Mouse (Mus musculus) kidney, adult 10 weeks (tissue): ENCODE data around the gene Acvr2b. TPM values are rescaled to one million over a fixed set of nuclear protein-coding genes. Genes with fewer than 3 reads are reported as not detected.

Source experiments
- polyA plus RNA-seq: library from polyadenylated mRNA; stranded (reverse); fragments of 350-450 nt; fragmentation: Illumina TruSeq; extraction: RNeasy Lipid Tissue Mini Kit (QIAGEN cat#74804); gene quantifications from one replicate; pipeline ENCODE4 v1.2.3, GENCODE M21; 2014; ENCODE audit warnings: low read depth, low replicate concordance

The Acvr2b gene
- polyA plus RNA-seq: 0.53 TPM

GRCm38 (mm10) chr9:119401801-119402214, at the start of gene Acvr2b:
Acvr2b (plus strand) TSS chr9:119402118.

GRCm38 (mm10) chr9:119357331-119358057, 44.4 kb upstream of the Acvr2b start, which contains the start of gene Xylb:
Xylb (plus strand) TSS chr9:119357381.

GRCm38 (mm10) chr9:119365284-119365683, 36.6 kb upstream of the Acvr2b start, which contains the start of gene Slc22a14:
Slc22a14 (minus strand) TSS chr9:119365553.

GRCm38 (mm10) chr9:119444738-119445429, 43.0 kb downstream of the Acvr2b start, which contains the start of gene Exog:
Exog (plus strand) TSS chr9:119444943.

Other genes starting within 250 kb of the Acvr2b start
- gene Acaa1b, start 245.0 kb upstream of the Acvr2b start, polyA plus RNA-seq: 4.8 TPM
- gene Gm47289, start 243.0 kb upstream of the Acvr2b start, polyA plus RNA-seq: not detected
- 3.5 TPM for gene Slc22a13, start 193.0 kb upstream of the Acvr2b start, polyA plus RNA-seq
- gene Oxsr1, start 79.7 kb upstream of the Acvr2b start, polyA plus RNA-seq: 35.1 TPM
- 1.7 TPM for gene Acaa1a, start 62.4 kb upstream of the Acvr2b start, polyA plus RNA-seq
- gene Myd88, start 60.7 kb upstream of the Acvr2b start, polyA plus RNA-seq: 4.1 TPM
- 128 TPM for gene Xylb, start 44.7 kb upstream of the Acvr2b start, polyA plus RNA-seq
- gene Slc22a14, start 36.6 kb upstream of the Acvr2b start, polyA plus RNA-seq: 1.2 TPM
- 1.5 TPM for gene Exog, start 42.8 kb downstream of the Acvr2b start, polyA plus RNA-seq
- 0.08 TPM for gene Scn5a, start 176.9 kb downstream of the Acvr2b start, polyA plus RNA-seq